Mouse (Mus musculus): ENCODE results near the gene Gna13. TPM values are rescaled to one million over a fixed set of nuclear protein-coding genes. Genes with fewer than 3 reads are reported as not detected.

Gna13 gene
- polyA plus RNA-seq, 1 experiment from 2014 or later = 21.7 TPM

DNA sequence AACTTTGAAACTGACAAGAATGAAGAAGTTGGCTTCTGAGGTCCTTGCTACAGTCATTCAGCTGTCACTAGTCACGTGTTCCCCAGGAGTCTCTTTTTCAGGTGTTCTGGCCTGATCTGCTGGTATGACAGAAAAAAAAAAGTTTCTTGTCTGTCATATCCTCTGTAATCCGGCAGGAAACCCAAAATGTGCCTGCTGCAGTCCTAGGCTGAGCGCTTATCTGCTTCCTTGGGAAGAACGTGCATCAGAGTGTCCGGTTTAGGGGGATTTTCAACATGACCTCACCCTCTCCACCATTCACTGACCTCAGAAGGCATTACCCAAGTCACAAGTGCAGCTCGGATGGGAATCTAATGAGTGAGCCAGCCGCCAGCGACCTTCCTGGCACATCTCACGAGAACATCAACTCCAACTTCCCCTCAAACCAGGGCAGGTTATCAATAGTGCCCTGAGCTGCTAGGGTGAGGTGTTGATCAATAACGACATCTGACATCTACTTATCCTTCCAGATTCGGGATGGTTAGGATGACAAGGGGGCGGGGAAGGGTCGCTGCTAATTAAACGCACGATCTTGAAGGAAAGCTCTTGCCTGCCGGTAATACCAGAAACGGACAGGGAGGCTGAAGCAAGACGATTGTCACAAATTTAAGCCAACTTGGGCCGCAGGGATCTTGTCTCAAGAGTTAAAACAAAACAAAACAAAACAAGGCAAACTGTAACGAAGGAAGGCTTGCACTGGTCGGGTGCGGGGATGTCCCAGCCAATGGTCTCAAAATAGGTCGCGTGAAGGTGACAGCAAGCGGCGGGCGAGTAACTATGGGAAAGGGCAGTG, 784 bp upstream of the Gna13 start:
- 0 out of 2 replicates have a peak, but pooled peaks cover 6% of the 10 kb centered on the region for H3K27me3 ChIP-seq (ENCODE audit: control insufficient read depth, insufficient read depth, low read length)
- peak overlapping the region; percentile 95 for H3K4me3 ChIP-seq (replicated peaks; ENCODE audit: low read depth, low read length)
- H3K4me1 ChIP-seq (ENCODE audit: control insufficient read depth, insufficient read depth, low read length) = peaks cover 21% of the 10 kb centered on the region
- peaks cover 7% of the 10 kb centered on the region; the same call in 1 of the 2 replicates for H3K36me3 ChIP-seq (ENCODE audit: control insufficient read depth, insufficient read depth, low read length)
- H3K27ac ChIP-seq (replicated peaks; ENCODE audit: low read depth, low read length) = peak overlapping the region; percentile 95
- H3K9me3 ChIP-seq (ENCODE audit: control insufficient read depth, low read length) = no peaks in the 10 kb centered on the region
- H3K4me2 ChIP-seq (ENCODE audit: low read length) = peak overlapping the region; percentile 81
- ATAC-seq (ENCODE audit: low FRiP score, low TSS enrichment) (peak; percentile 47), DNase-seq (peak; percentile 31)
- 7% methylated on average over 27 of the region's 27 CpGs for WGBS
- peak overlapping the region; percentile 92; the same call in 1 of the 2 replicates for H3K9ac ChIP-seq (replicated peaks; ENCODE audit: low read length)

DNA sequence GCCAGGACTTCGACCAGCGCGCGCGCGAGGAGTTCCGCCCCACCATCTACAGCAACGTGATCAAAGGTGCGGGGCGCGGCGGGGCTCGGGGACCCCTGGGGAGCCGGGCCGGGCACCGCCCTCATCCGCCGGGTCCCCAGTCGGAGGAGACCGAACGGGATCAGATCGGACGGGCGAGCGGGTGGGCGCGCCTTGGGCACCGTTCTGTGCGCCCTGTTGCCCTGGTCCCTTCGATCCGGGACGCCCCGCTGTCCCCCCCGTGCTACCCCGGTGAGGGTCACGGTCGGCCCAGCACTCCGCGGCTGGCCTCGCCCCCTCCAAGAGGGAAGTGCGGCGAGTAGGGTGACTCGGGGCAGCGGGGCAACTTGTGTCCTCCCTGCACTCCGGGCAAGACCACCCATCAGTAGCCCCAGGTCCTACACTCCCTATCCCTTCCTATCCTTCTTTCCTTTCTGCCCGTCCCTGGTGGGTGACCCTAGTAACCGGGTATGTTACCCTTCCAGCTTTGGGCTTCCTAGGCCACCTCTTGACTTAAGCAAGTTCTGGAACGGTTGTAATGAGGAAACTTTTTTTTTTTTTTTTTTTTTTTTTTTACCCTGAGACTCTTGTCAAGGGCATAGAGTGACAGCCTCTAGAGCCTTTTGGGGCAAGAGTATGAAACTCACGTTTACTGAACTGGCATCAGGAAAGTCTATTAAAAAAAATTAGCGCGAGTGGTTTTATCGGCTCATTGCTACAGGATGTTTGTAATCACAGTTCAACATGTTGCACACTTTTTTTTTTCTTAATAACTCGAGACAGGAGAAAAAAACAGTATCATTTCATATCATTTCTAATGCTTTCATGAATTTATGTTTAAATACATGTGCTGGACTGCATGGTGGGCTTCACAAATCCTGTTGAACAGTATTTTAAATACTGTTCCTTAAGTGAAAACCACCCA, 831 bp downstream of the Gna13 start:
- WGBS = 5% methylated on average over 42 of the region's 53 CpGs
- Histone ChIP-seq H3K9me3 (ENCODE audit: control insufficient read depth, low read length) (no peaks in the 10 kb centered on the region), H3K36me3 (ENCODE audit: control insufficient read depth, insufficient read depth, low read length) (peaks cover 20% of the 10 kb centered on the region; the same call in 1 of the 2 replicates), H3K27me3 (ENCODE audit: control insufficient read depth, insufficient read depth, low read length) (0 out of 2 replicates have a peak, but pooled peaks cover 6% of the 10 kb centered on the region), H3K9ac (replicated peaks; ENCODE audit: low read length) (peak overlapping the region; percentile 92), H3K27ac (replicated peaks; ENCODE audit: low read depth, low read length) (peak overlapping the region; percentile 95), H3K4me2 (ENCODE audit: low read length) (peak overlapping the region; percentile 90), H3K4me1 (ENCODE audit: control insufficient read depth, insufficient read depth, low read length) (peaks cover 31% of the 10 kb centered on the region), H3K4me3 (replicated peaks; ENCODE audit: low read depth, low read length) (peak overlapping the region; percentile 95)
- no peak for DNase-seq
- ATAC-seq (ENCODE audit: low FRiP score, low TSS enrichment) = peak; percentile 57

GRCm38 (mm10) chr11:109364337-109364736, 1.7 kb downstream of the Gna13 start:
- peak overlapping the region; percentile 95 for H3K4me3 ChIP-seq (replicated peaks; ENCODE audit: low read depth, low read length)
- peaks cover 20% of the 10 kb centered on the region; the same call in 1 of the 2 replicates for H3K36me3 ChIP-seq (ENCODE audit: control insufficient read depth, insufficient read depth, low read length)
- peaks cover 31% of the 10 kb centered on the region for H3K4me1 ChIP-seq (ENCODE audit: control insufficient read depth, insufficient read depth, low read length)
- H3K9ac ChIP-seq (replicated peaks; ENCODE audit: low read length) = peak overlapping the region; percentile 92; the same call in 1 of the 2 replicates
- H3K27ac ChIP-seq (replicated peaks; ENCODE audit: low read depth, low read length) = no peak overlapping the region
- DNase-seq (no peak), ATAC-seq (ENCODE audit: low FRiP score, low TSS enrichment) (no peak)
- H3K9me3 ChIP-seq (ENCODE audit: control insufficient read depth, low read length) = no peaks in the 10 kb centered on the region
- H3K27me3 ChIP-seq (ENCODE audit: control insufficient read depth, insufficient read depth, low read length) = 0 out of 2 replicates have a peak, but pooled peaks cover 6% of the 10 kb centered on the region
- H3K4me2 ChIP-seq (ENCODE audit: low read length) = peak overlapping the region; percentile 90
- 76% methylated on average over 2 of the region's 2 CpGs for WGBS

DNA sequence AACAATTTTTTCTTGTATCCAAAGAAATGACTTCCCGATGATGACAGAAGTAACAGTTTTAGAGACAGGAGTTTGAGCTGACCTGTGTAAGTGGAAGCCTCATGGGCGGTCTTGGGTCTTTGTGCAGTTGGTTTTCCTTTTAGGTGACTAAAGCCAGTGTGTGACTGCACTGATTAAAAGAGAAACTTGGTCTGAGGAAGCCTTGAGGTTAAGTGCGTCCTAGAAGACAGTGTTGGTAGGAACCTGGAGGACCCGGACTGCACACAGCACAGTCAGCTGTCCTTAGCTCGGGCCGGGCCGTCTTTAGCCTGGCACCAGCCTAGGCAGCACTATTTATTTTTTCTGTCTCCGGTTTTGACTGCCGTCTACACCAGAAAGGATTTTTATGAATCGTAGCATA, 2.2 kb downstream of the Gna13 start:
- no peak overlapping the region; the same call in 1 of the 2 replicates for H3K9ac ChIP-seq (replicated peaks; ENCODE audit: low read length)
- H3K36me3 ChIP-seq (ENCODE audit: control insufficient read depth, insufficient read depth, low read length) = peaks cover 20% of the 10 kb centered on the region; the same call in 1 of the 2 replicates
- peak overlapping the region; percentile 95; the same call in 1 of the 2 replicates for H3K4me3 ChIP-seq (replicated peaks; ENCODE audit: low read depth, low read length)
- no peak overlapping the region for H3K27ac ChIP-seq (replicated peaks; ENCODE audit: low read depth, low read length)
- peaks cover 31% of the 10 kb centered on the region for H3K4me1 ChIP-seq (ENCODE audit: control insufficient read depth, insufficient read depth, low read length)
- no peak for ATAC-seq (ENCODE audit: low FRiP score, low TSS enrichment)
- no peak for DNase-seq
- no peaks in the 10 kb centered on the region for H3K9me3 ChIP-seq (ENCODE audit: control insufficient read depth, low read length)
- 0 out of 2 replicates have a peak, but pooled peaks cover 6% of the 10 kb centered on the region for H3K27me3 ChIP-seq (ENCODE audit: control insufficient read depth, insufficient read depth, low read length)
- H3K4me2 ChIP-seq (ENCODE audit: low read length) = peak overlapping the region; percentile 90
- 87% methylated on average over 10 of the region's 10 CpGs for WGBS

GRCm38 (mm10) chr11:109365818-109366217, 3.2 kb downstream of the Gna13 start:
- peaks cover 22% of the 10 kb centered on the region; the same call in 1 of the 2 replicates for H3K36me3 ChIP-seq (ENCODE audit: control insufficient read depth, insufficient read depth, low read length)
- no peak overlapping the region for H3K4me3 ChIP-seq (replicated peaks; ENCODE audit: low read depth, low read length)
- peaks cover 31% of the 10 kb centered on the region for H3K4me1 ChIP-seq (ENCODE audit: control insufficient read depth, insufficient read depth, low read length)
- H3K9ac ChIP-seq (replicated peaks; ENCODE audit: low read length) = no peak overlapping the region
- ATAC-seq (ENCODE audit: low FRiP score, low TSS enrichment) = no peak
- H3K27me3 ChIP-seq (ENCODE audit: control insufficient read depth, insufficient read depth, low read length) = 0 out of 2 replicates have a peak, but pooled peaks cover 6% of the 10 kb centered on the region
- no peak overlapping the region for H3K27ac ChIP-seq (replicated peaks; ENCODE audit: low read depth, low read length)
- no peak for DNase-seq
- WGBS = 97% methylated on average over 5 of the region's 5 CpGs
- H3K4me2 ChIP-seq (ENCODE audit: low read length) = 0 out of 2 replicates have a peak overlapping the region, but pooled peaks have one; percentile 90
- H3K9me3 ChIP-seq (ENCODE audit: control insufficient read depth, low read length) = no peaks in the 10 kb centered on the region

GRCm38 (mm10) chr11:109366802-109367579, 4.4 kb downstream of the Gna13 start:
- Histone ChIP-seq H3K27me3 (ENCODE audit: control insufficient read depth, insufficient read depth, low read length) (no peaks in the 10 kb centered on the region), H3K9me3 (ENCODE audit: control insufficient read depth, low read length) (no peaks in the 10 kb centered on the region), H3K4me2 (ENCODE audit: low read length) (no peak overlapping the region), H3K4me1 (ENCODE audit: control insufficient read depth, insufficient read depth, low read length) (peaks cover 28% of the 10 kb centered on the region), H3K36me3 (ENCODE audit: control insufficient read depth, insufficient read depth, low read length) (peaks cover 22% of the 10 kb centered on the region; the same call in 1 of the 2 replicates), H3K9ac (replicated peaks; ENCODE audit: low read length) (no peak overlapping the region), H3K27ac (replicated peaks; ENCODE audit: low read depth, low read length) (no peak overlapping the region), H3K4me3 (replicated peaks; ENCODE audit: low read depth, low read length) (no peak overlapping the region)
- 90% methylated on average over 15 of the region's 15 CpGs for WGBS
- DNase-seq (no peak), ATAC-seq (ENCODE audit: low FRiP score, low TSS enrichment) (no peak)

GRCm38 (mm10) chr11:109369026-109369637, 6.5 kb downstream of the Gna13 start:
- no peak overlapping the region for H3K4me3 ChIP-seq (replicated peaks; ENCODE audit: low read depth, low read length)
- no peak overlapping the region for H3K9ac ChIP-seq (replicated peaks; ENCODE audit: low read length)
- ATAC-seq (ENCODE audit: low FRiP score, low TSS enrichment) (no peak), DNase-seq (no peak)
- WGBS = 94% methylated on average over 3 of the region's 3 CpGs
- H3K27ac ChIP-seq (replicated peaks; ENCODE audit: low read depth, low read length) = no peak overlapping the region
- no peaks in the 10 kb centered on the region for H3K27me3 ChIP-seq (ENCODE audit: control insufficient read depth, insufficient read depth, low read length)
- H3K4me2 ChIP-seq (ENCODE audit: low read length) = no peak overlapping the region
- peaks cover 26% of the 10 kb centered on the region for H3K4me1 ChIP-seq (ENCODE audit: control insufficient read depth, insufficient read depth, low read length)
- no peaks in the 10 kb centered on the region for H3K9me3 ChIP-seq (ENCODE audit: control insufficient read depth, low read length)
- H3K36me3 ChIP-seq (ENCODE audit: control insufficient read depth, insufficient read depth, low read length) = peaks cover 22% of the 10 kb centered on the region; the same call in 1 of the 2 replicates

Measured in midbrain, embryonic 14.5 days (tissue).